Mouse (Mus musculus) spleen, adult 2 months (tissue): ENCODE measurements around the gene Gnaq.

ENCODE experiments used
- CTCF ChIP-seq: fragments of 200-500 bp; IDR thresholded peaks from 2 replicates; pipeline ENCODE4 v1.5.1; 2011; ENCODE audit warnings: mild to moderate bottlenecking, inconsistent platforms; ENCODE audit not compliant: insufficient read depth, insufficient read length, insufficient replicate concordance; ENCODE audit errors: extremely low read depth
- POLR2A ChIP-seq: fragments of 200-500 bp; IDR thresholded peaks from 2 replicates; pipeline ENCODE4 v1.6.1; 2011; ENCODE audit warnings: low read depth, low read length, inconsistent platforms

DNA sequence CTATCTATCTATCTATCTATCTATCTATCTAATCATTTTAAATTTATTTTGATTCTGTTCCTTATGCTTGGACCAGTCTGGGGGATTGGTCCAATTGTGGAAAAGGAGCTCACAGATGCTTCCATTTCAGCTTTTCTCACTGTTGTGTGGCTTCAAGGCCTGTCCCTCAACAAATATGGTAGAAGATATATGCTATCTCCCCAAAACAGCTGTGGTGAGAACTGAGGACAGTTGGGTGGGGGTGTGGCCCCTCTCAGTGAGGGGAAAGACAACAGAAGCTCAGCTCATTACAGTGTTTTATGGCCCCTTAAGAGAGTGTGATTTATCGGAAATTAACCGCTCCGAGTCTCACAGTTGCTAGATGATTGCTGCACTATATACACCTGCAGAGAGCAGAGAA is 158.5 kb downstream of the Gnaq start:
- TF ChIP-seq POLR2A (no peak), CTCF (no peak)
